Mouse (Mus musculus): Measurements from ENCODE around the gene Gabrg1. TPM values are rescaled to one million over a fixed set of nuclear protein-coding genes. Genes with fewer than 3 reads are reported as not detected.

Gene Gabrg1
- polyA plus RNA-seq (2012; fragmentation: generic; extraction: Trizol) = not detected

GRCm38 (mm10) chr5:70842192-70843095 lies at the start of gene Gabrg1:
Gene Gabrg1, minus strand, starts transcription at chr5:70842617.

Data from C3H10T1/2 (cell line).